ENCODE assay signal across 25 mouse cellular contexts in the genomic region with DNA sequence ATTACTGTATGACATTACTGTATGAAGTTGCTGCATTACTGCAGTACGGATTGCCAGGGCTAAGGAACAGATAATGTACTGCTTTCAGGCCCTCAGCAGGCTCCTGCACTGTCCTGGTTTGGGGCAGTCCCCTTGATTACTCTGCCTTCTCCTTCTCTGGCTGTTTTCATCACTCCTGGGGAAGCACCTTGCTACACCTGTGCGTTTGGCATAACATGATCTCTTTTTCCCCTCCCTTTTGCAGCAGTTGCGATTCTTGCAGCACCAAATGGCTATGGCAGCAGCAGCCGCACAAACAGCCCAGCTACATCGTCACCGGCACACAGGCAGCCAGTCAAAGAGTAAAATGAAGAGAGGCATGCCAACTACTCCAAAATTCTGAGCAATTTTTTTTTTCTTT. TPM values are rescaled to one million over a fixed set of nuclear protein-coding genes. Genes with fewer than 3 reads are reported as not detected.
"Had no signal": no experiment of that assay in that cellular context is flagged by ENCODE, and none has a peak within 500 bp of the region (broad histone marks: within the 10 kb centered on the region; RNA-seq: fewer than 3 reads in every experiment).

No protein-coding gene starts in this region.

- ATAC-seq: hindbrain, postnatal 0 days; intestine, embryonic 15.5 days; intestine, postnatal 0 days; liver, embryonic 12.5 days had no signal

- DNase-seq: gastrocnemius, adult 2 months; gastrocnemius, postnatal 10 days; gastrocnemius, postnatal 25 days; heart, adult 2 months; heart, postnatal 14 days; heart, postnatal 36 days; kidney, adult 18-20 months; kidney, adult 8-10 months; kidney, postnatal 10 days; kidney, postnatal 25 days; kidney, postnatal 4 days; layer of hippocampus, postnatal 36 days; left cerebral cortex, postnatal 4 days had no signal

RNA-seq across cellular contexts. Expression of a gene that starts 13.9 kb away (rescaled TPM):
- polyA plus RNA-seq: heart, adult 2 months; heart, embryonic 10.5 days; heart, postnatal 0 days; hindbrain, embryonic 11.5 days; hindbrain, postnatal 0 days; intestine, embryonic 15.5 days; intestine, postnatal 0 days; kidney, embryonic 16.5 days; liver, adult 2 months; liver, embryonic 12.5 days; liver, embryonic 14.5 days; liver, embryonic 16.5 days had no signal

RNA-seq across cellular contexts. Expression of a gene that starts 27.3 kb away (rescaled TPM):
- polyA plus RNA-seq: inflammation-experienced regulatory T-cells, adult 6 months had no signal
